Mouse (Mus musculus) neutrophil, adult 59 days (primary cell): ENCODE measurements around the gene Ppp2r5b. TPM values are rescaled to one million over a fixed set of nuclear protein-coding genes. Genes with fewer than 3 reads are reported as not detected.

Experiments
- total RNA-seq, 2 experiments: library from RNA; stranded (reverse); gene quantifications; 1 replicate in 1 of 2; 2 replicates in 1 of 2; pipeline ENCODE4 v1.2.4; 2023

Gene Ppp2r5b
- 10 to 100 TPM; 14.6 to 20.9 TPM for total RNA-seq

GRCm38 (mm10) chr19:6235084-6236052 is at the start of gene Ppp2r5b:
Gene Ppp2r5b (minus strand): TSS chr19:6235872.

GRCm38 (mm10) chr19:6276426-6277421 is 41.1 kb upstream of the Ppp2r5b start, which contains the start of gene Ehd1:
Gene Ehd1 (plus strand): TSS chr19:6276725.

GRCm38 (mm10) chr19:6241274-6242107 is 5.8 kb upstream of the Ppp2r5b start, which contains the start of gene Atg2a:
Gene Atg2a (plus strand): TSS chr19:6241668.

GRCm38 (mm10) chr19:6226135-6226534 is 9.5 kb downstream of the Ppp2r5b start, which contains the start of gene Gpha2:
Gene Gpha2 (plus strand): TSS chr19:6226380.

GRCm38 (mm10) chr19:6184131-6184530 is 51.5 kb downstream of the Ppp2r5b start, which contains the start of gene Majin:
Gene Majin (plus strand): TSS chr19:6184388.

Other genes starting within 250 kb of the Ppp2r5b start
- 1 to 10 TPM; 2.0 to 2.5 TPM for gene Slc22a20, start 249.7 kb downstream of the Ppp2r5b start, total RNA-seq
- gene Capn1, start 220.0 kb downstream of the Ppp2r5b start, total RNA-seq: 100 to 1,000 TPM; 247 to 265 TPM
- 10 to 100 TPM; 45.6 to 51.2 TPM for gene Syvn1, start 189.3 kb downstream of the Ppp2r5b start, total RNA-seq
- 10 to 100 TPM; 15.8 to 16.7 TPM for gene Mrpl49, start 178.1 kb downstream of the Ppp2r5b start, total RNA-seq
- 1,000 to 10,000 TPM; 1,540 to 1,651 TPM for gene Fau, start 178.0 kb downstream of the Ppp2r5b start, total RNA-seq
- 10 to 100 TPM; 11.2 to 11.7 TPM for gene Znhit2, start 174.7 kb downstream of the Ppp2r5b start, total RNA-seq
- gene Tm7sf2, start 167.5 kb downstream of the Ppp2r5b start, total RNA-seq: 1 to 10 TPM; 9.6 to 9.7 TPM
- 10 to 100 TPM; 70.3 to 87.1 TPM for gene Vps51, start 158.6 kb downstream of the Ppp2r5b start, total RNA-seq
- not detected for gene Tmem262, start 155.8 kb downstream of the Ppp2r5b start, total RNA-seq
- under 1 TPM in 1 of 2 experiments, not detected in 1; 0.71 TPM for gene Gm28374, start 153.6 kb downstream of the Ppp2r5b start, total RNA-seq
- gene Zfpl1, start 150.9 kb downstream of the Ppp2r5b start, total RNA-seq: 10 to 100 TPM; 38.5 to 39.7 TPM
- 10 to 100 TPM; 26.1 to 30.9 TPM for gene Cdca5, start 150.9 kb downstream of the Ppp2r5b start, total RNA-seq
- 1 to 10 TPM; 1.1 to 1.9 TPM for gene AC131692.1, start 141.5 kb downstream of the Ppp2r5b start, total RNA-seq
- under 1 TPM; 0.49 to 0.60 TPM for gene Naaladl1, start 130.1 kb downstream of the Ppp2r5b start, total RNA-seq
- gene Sac3d1, start 117.2 kb downstream of the Ppp2r5b start, total RNA-seq: 1 to 10 TPM; 5.2 to 6.0 TPM
- gene Snx15, start 107.6 kb downstream of the Ppp2r5b start, total RNA-seq: 10 to 100 TPM; 13.6 to 17.3 TPM
- gene Batf2, start 94.9 kb downstream of the Ppp2r5b start, total RNA-seq: under 1 TPM in 1 of 2 experiments, not detected in 1; 0.42 TPM
- 10 to 100 TPM; 11.0 to 12.8 TPM for gene Arl2, start 94.3 kb downstream of the Ppp2r5b start, total RNA-seq
- not detected for gene Majin, start 51.5 kb downstream of the Ppp2r5b start, total RNA-seq
- gene Gpha2, start 9.5 kb downstream of the Ppp2r5b start, total RNA-seq: not detected
- gene Atg2a, start 5.8 kb upstream of the Ppp2r5b start, total RNA-seq: 100 to 1,000 TPM; 186 to 206 TPM
- gene Ehd1, start 40.9 kb upstream of the Ppp2r5b start, total RNA-seq: 100 to 1,000 TPM; 224 to 254 TPM
- 10 to 100 TPM; 10.1 to 13.7 TPM for gene Cdc42bpg, start 70.6 kb upstream of the Ppp2r5b start, total RNA-seq
- gene Men1, start 99.1 kb upstream of the Ppp2r5b start, total RNA-seq: 10 to 100 TPM; 20.2 to 21.2 TPM
- 100 to 1,000 TPM; 393 to 423 TPM for gene Map4k2, start 105.3 kb upstream of the Ppp2r5b start, total RNA-seq
- 100 to 1,000 TPM; 481 to 491 TPM for gene Sf1, start 127.8 kb upstream of the Ppp2r5b start, total RNA-seq
- gene Pygm, start 148.5 kb upstream of the Ppp2r5b start, total RNA-seq: 1 to 10 TPM; 4.8 to 7.8 TPM
- gene Rasgrp2, start 163.5 kb upstream of the Ppp2r5b start, total RNA-seq: 100 to 1,000 TPM; 442 to 453 TPM
- gene Nrxn2, start 182.9 kb upstream of the Ppp2r5b start, total RNA-seq: under 1 TPM; 0.18 to 0.71 TPM